Mouse (Mus musculus) frontal cortex, postnatal 10 days (tissue): Measurements from ENCODE around the gene Gm15140.
"Not testable (repeated sequence)": the region's sequence is repeated elsewhere in the genome, so short reads cannot be mapped to it uniquely, and the experiment has no call there.

Experiments used
- DNase-seq, 2 experiments: peaks; one replicate each; pipeline ENCODE4 v3.0.0; 2022; ENCODE audit warnings: low spot score in 2 of 2, mixed read lengths in 1 of 2

The Gm15140 gene

GRCm38 (mm10) chrX:154120585-154120984, at the start of gene Gm15140:
Gene Gm15140 (minus strand): TSS chrX:154120685.
- not testable (repeated sequence) for DNase-seq
